Mouse (Mus musculus): Measurements from ENCODE around the gene Akap9. TPM values are rescaled to one million over a fixed set of nuclear protein-coding genes. Genes with fewer than 3 reads are reported as not detected.
A peak's percentile ranks its signal among the peaks of the same experiment; 100 is the strongest.
"Not testable (repeated sequence)": the region's sequence is repeated elsewhere in the genome, so short reads cannot be mapped to it uniquely, and the experiment has no call there.

Gene Akap9
- polyA plus RNA-seq, 1 experiment from 2014 or later: 282 TPM

GRCm38 (mm10) chr5:3930760-3931159 lies 2.9 kb downstream of the Akap9 start:
- no peaks in the 10 kb centered on the region for H3K27me3 ChIP-seq (replicated peaks; ENCODE audit: control insufficient read depth, insufficient read depth, low read length)
- 0 out of 2 replicates have a peak overlapping the region, but pooled peaks have one; percentile 14 for H3K9ac ChIP-seq (ENCODE audit: low read depth, low read length)
- WGBS: 34% methylated on average over 5 of the region's 5 CpGs
- H3K4me1 ChIP-seq (ENCODE audit: control insufficient read depth, insufficient read depth, low read depth, low read length): peaks cover 17% of the 10 kb centered on the region
- H3K9me3 ChIP-seq (ENCODE audit: control insufficient read depth, low read length): no peaks in the 10 kb centered on the region
- peak overlapping the region; percentile 83 for H3K4me3 ChIP-seq (ENCODE audit: low read length)
- peak overlapping the region; percentile 83 for H3K4me2 ChIP-seq (ENCODE audit: low read length)
- H3K27ac ChIP-seq (ENCODE audit: low read depth, low read length): no peak overlapping the region
- no peaks in the 10 kb centered on the region for H3K36me3 ChIP-seq (ENCODE audit: control insufficient read depth, insufficient read depth, low read length)
- ATAC-seq: no peak

DNA sequence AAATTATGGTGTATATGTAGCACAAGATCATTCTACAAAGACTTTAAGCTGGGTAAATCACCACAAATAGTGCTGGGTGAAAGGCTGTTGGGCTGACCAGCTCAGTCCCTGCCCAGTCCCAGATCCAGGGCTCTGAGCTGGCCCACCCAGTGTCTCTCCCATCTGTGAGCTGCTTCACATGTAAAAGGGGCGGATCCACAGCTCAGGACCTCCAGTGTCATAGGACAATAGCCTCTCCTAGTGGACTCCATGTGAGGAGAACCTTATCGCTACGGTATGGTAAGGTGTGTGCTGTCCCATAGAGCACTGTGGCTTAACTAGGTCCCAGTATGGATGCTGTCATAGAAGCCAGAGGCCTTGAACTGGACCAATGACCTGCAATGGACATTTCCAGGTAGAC lies 3.8 kb downstream of the Akap9 start:
- Histone ChIP-seq H3K9me3 (ENCODE audit: control insufficient read depth, low read length) (no peaks in the 10 kb centered on the region), H3K4me2 (ENCODE audit: low read length) (no peak overlapping the region), H3K27me3 (replicated peaks; ENCODE audit: control insufficient read depth, insufficient read depth, low read length) (no peaks in the 10 kb centered on the region), H3K27ac (ENCODE audit: low read depth, low read length) (no peak overlapping the region), H3K4me3 (ENCODE audit: low read length) (no peak overlapping the region), H3K9ac (ENCODE audit: low read depth, low read length) (no peak overlapping the region), H3K36me3 (ENCODE audit: control insufficient read depth, insufficient read depth, low read length) (no peaks in the 10 kb centered on the region), H3K4me1 (ENCODE audit: control insufficient read depth, insufficient read depth, low read depth, low read length) (peaks cover 17% of the 10 kb centered on the region)
- no peak for ATAC-seq
- WGBS: 87% methylated on average over 3 of the region's 3 CpGs

DNA sequence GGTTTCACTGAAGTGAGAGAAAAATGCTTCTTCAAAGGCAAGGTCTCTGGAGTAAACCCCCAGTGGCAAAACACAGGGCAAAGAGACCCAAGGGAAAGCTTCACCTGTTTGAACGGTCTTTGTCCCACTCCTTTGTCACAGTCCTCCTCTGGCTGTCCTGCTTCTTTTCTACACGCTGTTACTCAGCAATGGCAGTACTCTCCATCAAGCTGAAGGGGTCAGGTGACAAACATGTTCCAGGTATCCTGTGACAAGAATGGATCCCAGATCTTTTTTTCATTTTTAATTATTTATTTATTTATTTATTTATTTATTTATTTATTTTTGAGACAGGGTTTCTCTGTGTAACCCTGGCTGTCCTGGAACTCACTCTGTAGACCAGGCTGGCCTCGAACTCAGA lies 5.7 kb downstream of the Akap9 start:
- Histone ChIP-seq H3K9ac (ENCODE audit: low read depth, low read length) (no peak overlapping the region), H3K27me3 (replicated peaks; ENCODE audit: control insufficient read depth, insufficient read depth, low read length) (no peaks in the 10 kb centered on the region), H3K4me2 (ENCODE audit: low read length) (no peak overlapping the region), H3K27ac (ENCODE audit: low read depth, low read length) (no peak overlapping the region), H3K9me3 (ENCODE audit: control insufficient read depth, low read length) (no peaks in the 10 kb centered on the region), H3K36me3 (ENCODE audit: control insufficient read depth, insufficient read depth, low read length) (no peaks in the 10 kb centered on the region), H3K4me1 (ENCODE audit: control insufficient read depth, insufficient read depth, low read depth, low read length) (peaks cover 15% of the 10 kb centered on the region), H3K4me3 (ENCODE audit: low read length) (no peak overlapping the region)
- WGBS: 79% methylated on average over 3 of the region's 3 CpGs
- no peak for ATAC-seq

DNA sequence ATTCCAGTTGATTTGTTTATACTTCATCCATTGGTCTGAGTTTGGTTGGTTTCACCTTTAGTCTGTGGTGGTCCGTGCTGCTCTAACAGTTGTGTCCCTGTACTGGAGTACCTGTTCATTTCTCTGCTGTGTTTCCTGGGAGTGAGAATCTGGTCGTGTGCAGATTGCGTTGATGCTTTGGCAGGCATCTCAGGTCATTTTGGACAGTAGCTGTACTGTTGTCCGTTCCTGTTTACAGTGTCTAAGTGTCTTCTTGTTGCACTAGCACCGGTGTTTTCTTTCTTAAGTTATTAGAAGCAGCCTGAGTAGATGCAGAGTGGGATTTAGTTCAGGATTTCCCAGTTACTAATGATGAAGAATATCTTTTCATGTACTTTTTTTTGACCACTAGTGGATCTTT lies 7.4 kb downstream of the Akap9 start:
- 86% methylated on average over 5 of the region's 5 CpGs for WGBS
- no peak overlapping the region for H3K4me3 ChIP-seq (ENCODE audit: low read length)
- H3K36me3 ChIP-seq (ENCODE audit: control insufficient read depth, insufficient read depth, low read length): no peaks in the 10 kb centered on the region
- no peak overlapping the region for H3K9ac ChIP-seq (ENCODE audit: low read depth, low read length)
- H3K4me1 ChIP-seq (ENCODE audit: control insufficient read depth, insufficient read depth, low read depth, low read length): peaks cover 10% of the 10 kb centered on the region
- no peaks in the 10 kb centered on the region for H3K27me3 ChIP-seq (replicated peaks; ENCODE audit: control insufficient read depth, insufficient read depth, low read length)
- H3K9me3 ChIP-seq (ENCODE audit: control insufficient read depth, low read length): no peaks in the 10 kb centered on the region
- ATAC-seq: no peak
- H3K4me2 ChIP-seq (ENCODE audit: low read length): no peak overlapping the region
- no peak overlapping the region for H3K27ac ChIP-seq (ENCODE audit: low read depth, low read length)

- ATAC-seq: no peak
- Histone ChIP-seq H3K4me2 (ENCODE audit: low read length) (no peak overlapping the region), H3K36me3 (ENCODE audit: control insufficient read depth, insufficient read depth, low read length) (no peaks in the 10 kb centered on the region), H3K9me3 (ENCODE audit: control insufficient read depth, low read length) (no peaks in the 10 kb centered on the region), H3K27ac (ENCODE audit: low read depth, low read length) (no peak overlapping the region), H3K4me1 (ENCODE audit: control insufficient read depth, insufficient read depth, low read depth, low read length) (peaks cover 4% of the 10 kb centered on the region; the same call in 1 of the 2 replicates), H3K27me3 (replicated peaks; ENCODE audit: control insufficient read depth, insufficient read depth, low read length) (no peaks in the 10 kb centered on the region), H3K4me3 (ENCODE audit: low read length) (no peak overlapping the region), H3K9ac (ENCODE audit: low read depth, low read length) (no peak overlapping the region)
- WGBS: 90% methylated on average over 8 of the region's 8 CpGs
Measured at GRCm38 (mm10) chr5:3935778-3936554, 8.1 kb downstream of the Akap9 start.

DNA sequence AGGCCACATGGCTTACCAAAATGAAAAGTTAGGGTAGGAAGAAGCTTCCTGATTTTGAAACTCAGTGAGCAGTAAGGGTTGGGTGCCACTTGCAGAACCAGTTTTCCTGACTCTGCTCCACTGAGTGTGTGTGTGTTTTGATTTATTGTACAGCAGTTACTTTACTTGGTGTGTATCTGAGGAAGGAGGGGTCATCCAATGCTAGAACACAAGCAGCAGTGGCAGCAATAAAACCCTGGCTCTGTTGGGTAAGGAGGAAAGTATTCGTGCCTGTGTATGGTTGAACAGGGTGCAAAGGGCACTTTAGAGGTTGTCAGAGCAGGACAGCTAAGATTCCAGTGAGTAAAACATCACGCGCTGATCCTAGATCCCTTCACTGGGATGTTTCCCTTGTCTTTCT lies 11.1 kb downstream of the Akap9 start:
- WGBS: 98% methylated on average over 3 of the region's 3 CpGs
- no peaks in the 10 kb centered on the region for H3K9me3 ChIP-seq (ENCODE audit: control insufficient read depth, low read length)
- no peak overlapping the region for H3K4me3 ChIP-seq (ENCODE audit: low read length)
- H3K4me2 ChIP-seq (ENCODE audit: low read length): no peak overlapping the region
- no peak overlapping the region for H3K27ac ChIP-seq (ENCODE audit: low read depth, low read length)
- H3K4me1 ChIP-seq (ENCODE audit: control insufficient read depth, insufficient read depth, low read depth, low read length): no peaks in the 10 kb centered on the region
- H3K36me3 ChIP-seq (ENCODE audit: control insufficient read depth, insufficient read depth, low read length): no peaks in the 10 kb centered on the region
- H3K9ac ChIP-seq (ENCODE audit: low read depth, low read length): no peak overlapping the region
- no peak for ATAC-seq
- no peaks in the 10 kb centered on the region for H3K27me3 ChIP-seq (replicated peaks; ENCODE audit: control insufficient read depth, insufficient read depth, low read length)

GRCm38 (mm10) chr5:3939335-3939734 lies 11.5 kb downstream of the Akap9 start:
- Histone ChIP-seq H3K27me3 (replicated peaks; ENCODE audit: control insufficient read depth, insufficient read depth, low read length) (no peaks in the 10 kb centered on the region), H3K27ac (ENCODE audit: low read depth, low read length) (no peak overlapping the region), H3K4me1 (ENCODE audit: control insufficient read depth, insufficient read depth, low read depth, low read length) (no peaks in the 10 kb centered on the region), H3K4me2 (ENCODE audit: low read length) (no peak overlapping the region), H3K9me3 (ENCODE audit: control insufficient read depth, low read length) (no peaks in the 10 kb centered on the region), H3K4me3 (ENCODE audit: low read length) (no peak overlapping the region), H3K36me3 (ENCODE audit: control insufficient read depth, insufficient read depth, low read length) (no peaks in the 10 kb centered on the region), H3K9ac (ENCODE audit: low read depth, low read length) (no peak overlapping the region)
- 98% methylated on average over 5 of the region's 5 CpGs for WGBS
- 0 out of 2 replicates have a peak, but pooled peaks have one; percentile 40 for ATAC-seq

DNA sequence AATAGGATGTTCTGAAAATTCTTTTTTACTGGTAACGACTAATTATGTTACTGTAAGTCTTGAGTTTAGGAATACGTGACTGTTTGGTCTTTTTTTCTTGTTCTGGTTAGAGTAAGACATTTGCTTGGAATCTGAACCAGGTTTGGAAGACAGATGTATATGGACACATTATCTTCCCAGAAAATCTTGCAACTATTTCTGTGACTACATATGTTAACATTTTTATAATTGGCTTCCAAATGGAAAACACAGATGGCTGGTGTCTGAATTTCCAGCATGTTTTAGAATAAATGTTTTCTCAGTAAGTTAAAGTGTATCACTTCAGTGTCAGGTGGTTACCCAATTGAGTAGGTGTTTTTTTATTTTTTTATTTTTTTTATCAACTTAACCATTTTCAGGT lies 13.4 kb downstream of the Akap9 start:
- H3K9me3 ChIP-seq (ENCODE audit: control insufficient read depth, low read length): no peaks in the 10 kb centered on the region
- ATAC-seq: no peak
- no peaks in the 10 kb centered on the region for H3K4me1 ChIP-seq (ENCODE audit: control insufficient read depth, insufficient read depth, low read depth, low read length)
- H3K27me3 ChIP-seq (replicated peaks; ENCODE audit: control insufficient read depth, insufficient read depth, low read length): no peaks in the 10 kb centered on the region
- no peaks in the 10 kb centered on the region for H3K36me3 ChIP-seq (ENCODE audit: control insufficient read depth, insufficient read depth, low read length)
- no peak overlapping the region for H3K4me2 ChIP-seq (ENCODE audit: low read length)
- H3K9ac ChIP-seq (ENCODE audit: low read depth, low read length): no peak overlapping the region
- no peak overlapping the region for H3K27ac ChIP-seq (ENCODE audit: low read depth, low read length)
- WGBS: 84% methylated on average over 2 of the region's 2 CpGs
- no peak overlapping the region for H3K4me3 ChIP-seq (ENCODE audit: low read length)

DNA sequence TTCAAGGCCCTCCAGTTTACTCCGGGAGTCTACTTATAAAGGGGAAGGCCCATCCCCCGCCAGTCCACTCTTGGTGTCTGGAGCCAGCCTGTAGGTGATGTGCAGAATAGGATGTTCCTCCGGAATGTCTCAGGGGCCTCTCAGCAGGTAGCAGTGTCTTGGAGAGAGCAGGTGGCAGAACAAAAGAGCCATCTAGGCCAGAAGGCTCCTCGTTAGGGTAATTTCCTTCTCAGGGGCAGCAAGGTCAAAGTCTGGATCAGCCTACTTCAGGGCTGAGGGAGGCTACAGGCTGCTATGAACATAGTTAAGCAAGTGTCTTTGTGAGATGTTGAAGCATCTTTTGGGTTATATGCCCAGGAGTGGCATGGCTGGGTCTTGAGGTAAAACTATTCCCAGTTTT lies 15.3 kb downstream of the Akap9 start:
- WGBS: 53% methylated on average over 4 of the region's 4 CpGs
- not testable (repeated sequence) for H3K9ac ChIP-seq (ENCODE audit: low read depth, low read length); H3K27ac ChIP-seq (ENCODE audit: low read depth, low read length); H3K27me3 ChIP-seq (replicated peaks; ENCODE audit: control insufficient read depth, insufficient read depth, low read length); H3K9me3 ChIP-seq (ENCODE audit: control insufficient read depth, low read length); H3K4me2 ChIP-seq (ENCODE audit: low read length); H3K36me3 ChIP-seq (ENCODE audit: control insufficient read depth, insufficient read depth, low read length); H3K4me1 ChIP-seq (ENCODE audit: control insufficient read depth, insufficient read depth, low read depth, low read length); ATAC-seq; H3K4me3 ChIP-seq (ENCODE audit: low read length)

All from hindbrain, embryonic 16.5 days (tissue).